Mouse (Mus musculus) adipocyte (in vitro differentiated cells): Measurements from ENCODE around the gene Polr3gl.
A peak's percentile ranks its signal among the peaks of the same experiment; 100 is the strongest.

Source experiments
- DNase-seq: peaks from one replicate; pipeline ENCODE4 v3.0.0-alpha.2; 2016; ENCODE audit warnings: low spot score

The Polr3gl gene

GRCm38 (mm10) chr3:96573611-96574511 lies 20.1 kb downstream of the Polr3gl start:
- no peak for DNase-seq

GRCm38 (mm10) chr3:96571896-96572698 lies 21.9 kb downstream of the Polr3gl start:
- DNase-seq = peak; percentile 30

GRCm38 (mm10) chr3:96571336-96571735 lies 22.6 kb downstream of the Polr3gl start:
- no peak for DNase-seq

DNA sequence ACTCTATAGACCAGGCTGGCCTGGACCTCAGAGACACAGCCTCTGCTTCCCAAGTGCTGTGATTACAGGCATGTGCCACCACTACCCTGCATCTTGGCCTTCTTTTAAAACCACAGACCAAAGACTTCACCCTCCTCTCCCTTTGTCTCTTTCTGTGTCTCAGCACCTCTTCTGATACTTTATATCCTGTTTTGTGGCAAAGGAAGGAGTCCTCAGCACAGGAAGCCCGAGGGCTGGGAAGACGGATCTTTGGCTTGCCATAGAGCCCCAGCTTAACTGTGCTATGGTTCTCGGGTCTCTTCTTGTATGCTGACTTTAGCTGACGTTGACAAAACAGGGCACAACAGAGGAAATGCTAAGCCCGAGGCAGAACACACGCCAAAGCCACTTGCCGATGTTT lies 23.3 kb downstream of the Polr3gl start:
- DNase-seq = no peak

- DNase-seq = no peak
These were observed 23.9 kb downstream of the Polr3gl start for GRCm38 (mm10) chr3:96569966-96570605.

GRCm38 (mm10) chr3:96569506-96569905 lies 24.5 kb downstream of the Polr3gl start:
- DNase-seq = no peak

- no peak for DNase-seq
These were observed 25.4 kb downstream of the Polr3gl start for GRCm38 (mm10) chr3:96568605-96569004.

DNA sequence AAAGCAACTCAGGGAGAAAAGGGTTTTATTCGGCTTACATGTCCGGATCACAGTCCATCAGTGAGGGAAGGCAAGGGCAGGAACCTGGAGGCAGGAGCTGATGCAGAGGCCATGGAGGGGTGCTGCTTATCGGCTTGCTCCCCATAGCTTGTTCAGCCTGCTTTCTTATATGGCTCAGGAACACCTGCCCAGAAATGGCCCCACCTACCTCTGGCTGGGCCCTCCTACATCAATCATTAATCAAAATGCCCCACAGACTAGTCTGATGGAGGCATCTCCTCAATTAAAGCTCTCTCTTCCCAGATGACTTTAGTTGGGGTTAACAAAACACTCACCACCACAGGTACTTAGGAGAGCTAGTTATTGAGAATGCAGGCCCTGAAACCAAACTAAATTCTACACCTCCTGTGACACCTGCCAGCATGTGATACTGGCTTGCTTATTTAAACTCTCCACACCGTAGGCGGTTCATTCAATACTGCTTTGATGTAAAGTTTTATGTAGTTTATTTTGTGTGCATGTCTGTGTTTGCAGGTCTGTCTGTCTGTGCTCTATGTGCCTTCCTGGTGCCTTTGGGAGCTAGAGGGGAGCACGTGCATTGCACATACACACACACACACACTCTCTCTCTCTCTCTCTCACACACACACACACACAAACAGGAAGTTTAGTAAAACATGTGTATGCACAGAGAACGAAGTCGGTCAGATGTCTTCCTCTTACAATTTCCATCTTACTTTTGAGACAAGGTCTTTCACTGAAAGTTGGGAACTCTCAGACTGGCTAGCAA lies 27.1 kb downstream of the Polr3gl start:
- no peak for DNase-seq

- no peak for DNase-seq
These were observed 28.9 kb downstream of the Polr3gl start for GRCm38 (mm10) chr3:96565105-96565504.

GRCm38 (mm10) chr3:96564633-96565032 lies 29.3 kb downstream of the Polr3gl start:
- no peak for DNase-seq

DNA sequence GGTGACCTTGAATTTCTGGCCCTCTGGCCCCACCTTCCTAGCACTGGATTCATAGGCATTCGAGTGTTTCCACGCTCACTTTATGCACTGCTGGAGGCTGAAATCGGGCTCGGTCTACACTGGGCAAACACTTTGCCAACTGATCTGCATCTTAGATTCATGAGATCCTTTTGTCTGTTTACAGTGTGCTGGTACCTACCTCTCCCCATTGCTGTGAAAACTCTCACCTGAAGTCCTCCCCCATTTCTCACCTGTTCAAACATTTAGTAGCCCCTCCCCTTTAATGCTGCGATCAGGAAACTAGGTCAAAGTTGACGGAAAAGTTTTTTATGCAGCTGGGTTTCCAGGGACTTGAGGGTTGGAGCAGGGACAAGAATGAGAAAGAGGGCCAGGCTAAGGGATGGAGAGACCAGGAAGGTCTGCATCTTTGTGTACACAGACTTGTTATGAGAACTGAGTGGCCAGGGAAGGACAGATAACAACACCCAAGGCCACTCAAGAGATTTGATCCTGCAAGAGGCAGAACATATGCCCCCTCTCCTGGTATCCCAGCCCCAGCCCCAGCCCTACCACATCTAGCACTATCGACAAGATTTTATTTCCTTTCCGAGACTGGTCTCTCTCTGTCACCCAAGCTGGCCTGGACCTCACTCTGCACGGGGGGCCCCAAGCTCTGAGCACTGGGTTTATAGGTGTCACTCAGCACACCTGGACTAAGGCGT lies 29.9 kb downstream of the Polr3gl start:
- peak; percentile 57 for DNase-seq

DNA sequence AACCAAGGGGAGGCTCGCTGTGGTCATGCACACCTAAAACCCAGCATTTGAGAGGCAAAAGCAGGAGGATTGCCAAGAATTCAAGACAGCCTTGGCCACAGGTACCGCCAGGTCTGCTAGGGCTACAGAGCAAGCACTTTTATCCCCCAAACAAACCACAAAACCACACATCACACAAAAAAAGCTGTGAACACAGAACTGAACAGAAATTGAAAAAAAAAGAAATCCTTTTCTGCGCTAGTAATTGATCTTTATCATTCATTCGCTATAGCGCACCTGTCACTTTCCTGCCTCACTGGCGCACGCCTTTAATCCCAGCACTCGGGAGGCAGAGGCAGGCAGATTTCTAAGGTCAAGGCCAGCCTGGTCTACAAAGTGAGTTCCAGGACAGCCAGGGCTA lies 30.7 kb downstream of the Polr3gl start:
- DNase-seq = no peak

DNA sequence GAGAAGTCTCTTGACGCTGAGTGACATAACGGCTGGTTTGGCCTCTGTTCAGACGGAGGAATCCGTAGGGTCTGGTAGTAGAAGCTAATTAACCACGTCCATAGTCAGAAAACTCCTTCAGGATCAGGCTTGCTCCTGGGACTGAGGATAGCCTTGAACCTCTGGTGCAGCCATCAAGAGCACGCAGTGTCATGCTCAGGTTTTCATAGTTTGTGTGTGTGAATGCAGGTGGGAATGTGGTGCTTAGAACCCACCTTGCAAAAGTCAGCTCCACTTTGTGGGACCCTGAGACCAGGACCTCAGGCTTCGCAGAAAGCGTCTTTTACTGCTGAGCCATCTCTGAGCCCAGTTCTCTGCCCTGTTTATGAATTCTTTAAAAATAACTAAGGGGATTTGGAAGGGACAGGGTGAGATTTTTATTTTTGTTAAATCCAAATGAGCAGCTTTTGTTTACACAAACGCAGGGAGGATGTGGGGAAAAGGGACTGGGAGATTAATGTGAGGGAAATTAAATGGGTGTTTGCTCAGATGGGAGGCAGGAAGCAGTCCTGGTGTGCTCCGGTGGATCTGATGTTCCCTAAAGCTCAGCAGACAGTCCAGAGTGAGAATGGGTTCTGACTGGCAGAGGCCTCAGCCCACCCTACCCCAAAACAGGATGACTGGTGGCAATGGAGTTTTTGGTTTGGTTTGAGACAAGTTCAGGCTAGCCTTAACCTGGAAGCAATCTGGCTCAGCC lies 31.9 kb downstream of the Polr3gl start:
- peak; percentile 94 for DNase-seq

DNA sequence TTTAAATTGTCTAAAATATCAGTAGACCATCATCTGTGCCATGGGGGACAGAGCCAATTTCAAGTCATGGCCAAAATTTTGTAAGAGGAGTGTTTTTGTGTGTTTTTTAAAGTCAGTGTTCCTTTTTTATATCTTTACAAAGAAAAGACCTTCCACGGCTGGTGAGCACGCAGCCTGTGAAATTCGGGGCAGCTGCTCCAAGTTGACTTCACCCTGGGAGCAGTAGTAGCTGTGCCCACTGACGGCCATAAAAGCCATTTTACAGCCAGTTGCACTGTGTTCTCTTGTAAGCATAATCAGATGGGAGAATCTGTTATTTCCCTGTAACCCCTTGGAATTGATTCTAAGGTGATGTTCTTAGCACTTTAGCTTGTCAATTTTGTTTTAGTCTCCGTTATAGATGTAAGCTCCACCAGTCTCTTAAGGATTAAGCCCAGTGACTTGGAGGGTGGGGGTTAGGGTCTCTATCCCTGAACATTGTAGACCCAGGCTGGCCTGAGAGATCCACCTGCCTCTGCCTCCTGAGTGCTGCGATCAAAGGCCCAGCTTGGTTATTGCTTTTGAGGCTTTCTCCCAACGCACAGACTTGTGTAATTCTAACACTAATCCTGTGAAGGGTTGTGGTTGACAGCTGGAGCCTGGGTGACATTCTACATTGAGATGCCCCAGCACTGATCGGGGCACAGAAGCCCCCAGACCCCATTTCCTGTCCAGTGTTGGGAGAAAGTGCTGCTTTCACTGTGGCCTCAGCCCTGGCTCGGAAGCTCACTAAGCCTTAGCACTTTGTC lies 32.9 kb downstream of the Polr3gl start:
- peak; percentile 78 for DNase-seq

GRCm38 (mm10) chr3:96559911-96560850 lies 33.8 kb downstream of the Polr3gl start:
- DNase-seq = peak; percentile 74

DNA sequence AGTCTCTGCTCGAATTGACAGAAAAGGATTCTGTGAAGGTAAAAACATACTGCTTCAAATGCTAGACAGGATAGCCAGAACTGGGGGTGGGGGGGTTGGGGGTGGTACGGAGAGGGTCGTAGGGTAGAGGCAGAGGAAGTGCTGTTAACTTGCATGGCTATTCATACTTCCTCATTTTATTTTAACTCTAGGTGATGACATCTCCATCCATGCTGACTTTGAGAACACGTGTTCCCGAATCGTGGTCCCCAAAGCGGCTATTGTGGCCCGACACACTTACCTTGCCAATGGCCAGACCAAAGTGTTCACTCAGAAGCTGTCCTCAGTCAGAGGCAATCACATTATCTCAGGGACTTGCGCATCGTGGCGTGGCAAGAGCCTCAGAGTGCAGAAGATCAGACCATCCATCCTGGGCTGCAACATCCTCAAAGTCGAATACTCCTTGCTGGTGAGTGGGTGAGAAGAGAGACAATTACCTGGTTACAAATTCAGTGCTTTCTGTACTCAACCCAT lies 34.5 kb downstream of the Polr3gl start:
- no peak for DNase-seq

GRCm38 (mm10) chr3:96558668-96559196 lies 35.2 kb downstream of the Polr3gl start:
- DNase-seq = peak; percentile 60

GRCm38 (mm10) chr3:96558159-96558558 lies 35.8 kb downstream of the Polr3gl start:
- DNase-seq = no peak
